Mouse (Mus musculus) retina, postnatal 7 days (tissue): Measurements from ENCODE around the gene Rap1a.

ENCODE experiments used
- DNase-seq: peaks from one replicate; pipeline ENCODE4 v3.0.0-alpha.2; 2012; ENCODE audit warnings: low read depth, low spot score

Gene Rap1a

GRCm38 (mm10) chr3:105763132-105763851 is 37.8 kb downstream of the Rap1a start:
- no peak for DNase-seq

GRCm38 (mm10) chr3:105760063-105760462 is 41.1 kb downstream of the Rap1a start:
- DNase-seq, result no peak

GRCm38 (mm10) chr3:105758658-105759057 is 42.5 kb downstream of the Rap1a start:
- DNase-seq, result no peak

GRCm38 (mm10) chr3:105758098-105758497 is 43.0 kb downstream of the Rap1a start:
- no peak for DNase-seq

- DNase-seq, result no peak
These were observed 43.6 kb downstream of the Rap1a start for GRCm38 (mm10) chr3:105757323-105758083.

GRCm38 (mm10) chr3:105756505-105756904 is 44.6 kb downstream of the Rap1a start:
- DNase-seq, result no peak

- DNase-seq, result no peak
These were observed 46.0 kb downstream of the Rap1a start for GRCm38 (mm10) chr3:105755123-105755522.

GRCm38 (mm10) chr3:105754184-105754583 is 47.0 kb downstream of the Rap1a start:
- no peak for DNase-seq

- no peak for DNase-seq
These were observed 50.3 kb downstream of the Rap1a start for GRCm38 (mm10) chr3:105750810-105751209.

GRCm38 (mm10) chr3:105746542-105746941 is 54.6 kb downstream of the Rap1a start:
- DNase-seq, result no peak

GRCm38 (mm10) chr3:105737666-105738065 is 63.5 kb downstream of the Rap1a start:
- no peak for DNase-seq

GRCm38 (mm10) chr3:105737070-105737469 is 64.1 kb downstream of the Rap1a start:
- DNase-seq, result no peak

- DNase-seq, result no peak
These were observed 65.0 kb downstream of the Rap1a start for GRCm38 (mm10) chr3:105736148-105736547.

- no peak for DNase-seq
These were observed 65.9 kb downstream of the Rap1a start for GRCm38 (mm10) chr3:105735285-105735684.

GRCm38 (mm10) chr3:105733538-105733937 is 67.6 kb downstream of the Rap1a start:
- DNase-seq, result no peak

GRCm38 (mm10) chr3:105732360-105732759 is 68.8 kb downstream of the Rap1a start:
- DNase-seq, result no peak

- DNase-seq, result no peak
These were observed 75.1 kb downstream of the Rap1a start for GRCm38 (mm10) chr3:105726037-105726436.

- DNase-seq, result no peak
These were observed 78.6 kb downstream of the Rap1a start for GRCm38 (mm10) chr3:105722510-105722909.

- no peak for DNase-seq
These were observed 79.4 kb downstream of the Rap1a start for GRCm38 (mm10) chr3:105721681-105722201.

- DNase-seq, result no peak
These were observed 80.6 kb downstream of the Rap1a start for GRCm38 (mm10) chr3:105720514-105720913.

- no peak for DNase-seq
These were observed 81.2 kb downstream of the Rap1a start for GRCm38 (mm10) chr3:105719979-105720378.

- DNase-seq, result no peak
These were observed 82.4 kb downstream of the Rap1a start for GRCm38 (mm10) chr3:105718746-105719145.
